Mouse (Mus musculus) cerebellum, postnatal 25 days (tissue): ENCODE data around the gene Cacnb1.

Experiments
- DNase-seq, 2 experiments: peaks; one replicate each; pipeline ENCODE4 v3.0.0; 2021; ENCODE audit warnings: mixed read lengths in 2 of 2

The Cacnb1 gene

DNA sequence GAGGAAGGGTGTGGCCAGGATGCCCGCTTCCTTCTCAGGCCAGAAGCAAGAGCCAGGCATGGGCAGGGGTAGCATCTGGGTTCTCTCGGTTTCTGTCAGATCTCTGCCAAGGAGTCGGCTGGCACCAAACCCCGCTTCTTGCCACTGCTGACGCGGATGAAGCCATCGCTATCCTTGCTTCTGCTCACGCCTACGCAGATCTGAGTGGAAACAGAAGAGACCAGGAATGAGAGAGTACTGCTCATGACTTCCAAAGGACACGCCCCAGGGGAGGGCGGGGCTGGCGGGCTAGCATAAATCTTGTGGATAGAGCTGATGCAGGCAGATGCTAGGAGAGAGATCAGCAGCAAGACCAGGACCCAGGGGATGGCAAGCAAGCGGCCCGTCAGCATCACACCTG is 15.0 kb upstream of the Cacnb1 start:
- DNase-seq = peak; percentile 48 to 69

- peak; percentile 80 to 82 for DNase-seq
These were observed 13.1 kb upstream of the Cacnb1 start for GRCm38 (mm10) chr11:98035977-98036377.

DNA sequence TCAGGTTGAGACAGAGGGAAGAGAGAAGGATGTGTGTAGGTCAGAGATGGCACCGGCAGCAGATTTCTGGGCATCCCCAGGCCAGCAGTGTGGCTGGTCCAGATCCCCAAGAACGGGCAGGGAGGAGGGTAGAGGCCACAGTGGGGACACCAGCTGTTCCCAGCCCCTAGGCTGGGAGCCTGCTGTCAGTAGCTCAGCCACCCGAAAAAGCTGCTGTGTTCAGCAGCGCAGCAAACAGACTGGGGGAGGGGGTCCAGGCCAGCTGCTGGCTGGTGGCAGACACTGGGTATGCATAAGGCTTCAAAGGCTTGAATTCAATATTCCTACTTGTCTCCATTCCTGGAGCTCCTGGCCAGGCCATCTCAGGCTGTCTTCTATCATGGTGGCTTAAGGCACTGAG is 12.0 kb upstream of the Cacnb1 start:
- DNase-seq = peak in 1 of 2 experiments; percentile 34

DNA sequence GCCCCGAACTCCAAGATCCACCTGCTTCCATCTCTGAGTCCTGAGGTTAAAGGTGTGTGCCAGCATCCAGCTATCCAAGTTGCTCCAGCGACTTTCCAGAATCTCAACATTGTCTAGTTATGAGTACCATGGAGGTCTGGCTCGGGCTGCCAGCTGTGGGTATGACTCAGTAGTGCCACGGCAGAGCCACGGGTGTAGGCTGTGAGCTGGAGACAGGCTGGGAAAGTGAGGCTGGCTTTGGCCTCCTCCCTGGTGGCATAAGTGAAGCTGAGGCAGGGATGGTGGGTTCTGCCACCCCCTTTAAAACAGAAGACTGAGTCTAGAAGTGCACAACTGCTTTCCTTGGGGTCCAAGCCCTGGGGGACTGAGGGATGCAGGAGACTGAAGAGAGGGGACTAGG is 11.2 kb upstream of the Cacnb1 start:
- no peak for DNase-seq

DNA sequence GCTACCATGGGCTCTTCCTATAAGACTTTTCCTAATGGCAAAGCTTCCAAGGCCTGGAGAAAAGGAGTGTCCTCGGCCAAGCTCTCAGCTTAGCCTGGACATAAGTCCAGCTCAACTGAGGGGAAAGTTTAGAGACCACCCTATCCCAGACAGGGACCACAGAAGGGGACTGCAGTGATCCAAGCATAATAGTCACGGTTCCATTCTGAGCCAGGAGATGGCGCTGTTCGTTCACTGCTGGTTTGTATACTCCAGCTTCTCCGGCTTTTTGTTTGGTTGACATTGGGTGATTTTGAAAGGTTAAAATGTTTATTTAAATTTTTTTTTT is 8.6 kb upstream of the Cacnb1 start:
- DNase-seq = peak; percentile 84 to 90

- no peak for DNase-seq
These were observed 8.0 kb upstream of the Cacnb1 start for GRCm38 (mm10) chr11:98030701-98031442.

DNA sequence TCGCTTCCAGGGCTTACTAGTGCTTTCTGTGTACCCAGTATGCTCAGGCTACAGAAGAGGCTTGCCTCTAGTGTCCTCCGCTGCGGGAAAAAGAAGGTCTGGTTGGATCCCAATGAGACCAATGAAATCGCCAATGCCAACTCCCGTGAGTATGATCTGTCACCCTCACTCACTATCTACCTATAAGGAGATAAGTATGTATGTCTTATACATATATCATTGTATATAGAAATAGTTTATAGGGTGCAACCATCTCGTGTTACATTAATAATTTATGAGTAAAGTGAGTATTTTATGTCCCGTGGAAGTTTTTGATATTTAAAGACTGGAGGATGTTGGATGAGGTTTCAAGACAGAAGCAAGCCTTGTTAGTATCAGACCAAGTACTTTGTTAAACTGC is 5.0 kb upstream of the Cacnb1 start:
- no peak for DNase-seq

DNA sequence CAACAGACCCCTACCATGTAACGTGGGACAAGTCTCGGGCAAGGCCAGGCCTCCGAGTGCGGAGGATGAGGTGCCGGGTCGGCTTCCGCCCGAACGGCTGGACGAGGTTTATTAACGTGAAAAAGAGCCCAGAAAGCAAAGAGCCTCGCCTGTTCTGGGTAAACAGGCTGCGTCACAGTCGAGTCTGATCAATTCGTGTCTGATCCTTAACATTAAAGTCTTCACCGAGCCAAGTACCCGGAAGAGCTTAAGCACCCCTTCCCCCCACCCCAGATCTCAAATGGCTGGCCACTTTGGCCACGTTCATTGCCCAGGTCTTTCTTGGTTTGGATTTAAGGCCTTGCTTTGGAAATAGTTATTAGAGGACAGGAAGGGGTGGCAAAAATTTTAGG is 4.5 kb upstream of the Cacnb1 start:
- no peak for DNase-seq

GRCm38 (mm10) chr11:98026570-98027296 is 3.9 kb upstream of the Cacnb1 start, which contains the start of gene Rpl19:
TSS of gene Rpl19 (plus strand) at chr11:98026710.
- peak; percentile 95 to 96 for DNase-seq

- DNase-seq = no peak
These were observed 3.4 kb upstream of the Cacnb1 start for GRCm38 (mm10) chr11:98026248-98026569.

DNA sequence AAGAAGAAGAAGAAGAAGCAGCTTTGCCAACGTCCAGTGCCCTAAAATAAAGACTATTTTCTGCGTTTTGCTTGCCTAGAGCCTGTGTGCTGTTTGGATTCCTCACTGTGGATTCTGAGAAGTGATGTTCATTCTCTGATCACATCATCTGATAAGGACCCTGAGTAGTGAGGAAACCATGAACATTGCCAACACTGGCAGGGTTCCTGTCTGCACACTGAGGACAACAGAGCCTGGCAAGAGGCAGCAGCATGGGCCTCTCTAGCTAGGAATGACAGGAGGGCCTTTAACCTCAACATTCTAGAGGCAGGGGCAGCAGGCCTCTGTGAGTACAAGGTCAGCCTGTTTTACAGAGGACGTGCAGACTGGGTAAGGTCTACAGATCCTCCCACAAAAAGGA is 1.7 kb upstream of the Cacnb1 start:
- DNase-seq = no peak

GRCm38 (mm10) chr11:98022253-98022554 is 630 bp downstream of the Cacnb1 start:
- no peak for DNase-seq

DNA sequence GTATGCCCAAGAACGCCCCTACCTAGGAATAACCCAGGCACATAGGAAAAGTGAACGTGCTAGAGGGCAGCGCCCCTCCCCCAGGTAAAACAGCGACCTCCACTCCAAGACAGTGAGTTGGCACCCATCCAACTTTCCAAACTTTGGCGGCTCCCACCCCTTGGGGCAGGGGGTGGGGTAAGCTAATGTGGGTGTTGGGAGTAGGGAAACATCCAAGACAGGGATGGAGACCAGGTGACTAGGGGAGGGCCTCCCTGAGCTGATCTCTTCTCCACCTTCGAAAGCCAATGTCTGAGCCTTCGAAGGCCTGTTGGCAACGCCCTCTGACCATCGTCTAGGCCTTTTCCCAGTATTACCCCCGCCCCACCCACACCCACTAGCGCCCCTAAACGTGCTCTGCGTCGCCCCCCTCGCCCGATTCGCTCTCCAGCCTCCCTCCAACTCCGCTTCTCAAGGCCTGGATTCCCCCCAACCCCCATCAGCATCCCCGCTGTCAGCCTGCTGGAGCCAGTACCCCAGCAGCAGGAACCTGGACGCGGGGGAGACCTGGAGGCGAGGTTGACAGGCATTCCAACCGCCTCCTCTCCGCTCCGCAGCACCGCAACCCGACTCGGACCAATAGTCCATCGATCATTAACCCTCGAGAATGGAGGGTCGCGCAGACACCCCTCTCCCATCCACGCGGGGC is 1.1 kb downstream of the Cacnb1 start:
- peak; percentile 60 to 69 for DNase-seq

- no peak for DNase-seq
These were observed 1.7 kb downstream of the Cacnb1 start for GRCm38 (mm10) chr11:98021118-98021517.

DNA sequence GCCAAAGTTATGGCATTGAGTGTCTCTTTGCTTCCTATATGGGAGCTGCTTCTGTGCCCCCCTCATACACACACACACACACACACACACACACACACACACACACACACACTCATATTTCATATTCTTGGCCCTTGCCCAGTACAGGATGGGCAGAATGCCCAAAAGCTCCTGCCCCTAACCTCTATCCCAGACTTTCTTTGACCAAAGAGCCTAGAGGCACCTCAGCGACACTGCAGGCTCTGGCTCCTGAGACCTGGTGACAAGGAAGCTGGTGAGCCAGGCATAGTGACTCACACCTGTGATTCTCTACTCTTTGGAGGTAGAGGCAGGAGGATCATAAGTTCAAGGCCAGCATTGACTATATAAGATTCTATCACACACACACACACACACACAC is 2.1 kb downstream of the Cacnb1 start:
- DNase-seq = peak in 1 of 2 experiments; percentile 49

GRCm38 (mm10) chr11:98019883-98020610 is 2.8 kb downstream of the Cacnb1 start:
- DNase-seq = no peak

DNA sequence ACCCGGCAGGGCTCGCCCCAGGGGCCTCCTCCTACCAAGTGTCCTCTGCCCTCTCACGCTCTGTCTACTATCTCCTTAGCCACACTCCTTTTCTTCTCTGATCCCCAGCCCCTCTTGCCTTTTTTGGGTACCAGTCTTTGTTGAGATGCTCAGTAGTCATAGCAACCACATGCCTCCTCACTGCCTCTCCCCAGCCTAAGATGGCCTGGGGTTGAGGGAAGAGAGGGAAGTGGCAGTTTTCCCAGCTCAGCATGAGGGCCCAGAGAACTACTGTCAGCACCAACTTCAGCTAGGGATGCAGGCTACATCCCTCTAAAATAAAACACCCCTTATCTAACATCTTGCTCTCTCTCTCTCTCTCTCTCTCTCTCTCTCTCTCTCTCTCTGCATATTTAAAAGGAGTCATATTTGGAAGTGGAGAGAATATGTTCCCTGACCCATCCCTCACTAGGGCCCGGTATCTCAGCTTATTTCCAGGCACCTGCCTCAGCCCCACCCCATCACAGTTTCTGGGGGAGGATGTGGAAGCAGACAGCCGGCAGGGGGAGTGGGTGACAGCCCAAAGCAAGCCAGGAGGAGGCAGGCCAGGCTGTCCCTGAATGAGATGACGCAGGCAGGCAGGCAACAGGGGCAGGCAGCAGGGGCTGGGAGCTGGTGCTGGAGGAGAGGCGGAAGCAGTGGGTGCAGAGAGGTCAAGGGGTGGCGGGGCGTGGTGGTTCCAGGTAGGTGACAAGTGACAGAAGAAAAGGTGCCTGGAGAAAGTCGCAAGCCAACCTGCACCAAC is 3.8 kb downstream of the Cacnb1 start:
- peak; percentile 38 to 60 for DNase-seq

GRCm38 (mm10) chr11:98018222-98018621 is 4.6 kb downstream of the Cacnb1 start:
- no peak for DNase-seq

- no peak for DNase-seq
These were observed 6.0 kb downstream of the Cacnb1 start for GRCm38 (mm10) chr11:98016824-98017223.

DNA sequence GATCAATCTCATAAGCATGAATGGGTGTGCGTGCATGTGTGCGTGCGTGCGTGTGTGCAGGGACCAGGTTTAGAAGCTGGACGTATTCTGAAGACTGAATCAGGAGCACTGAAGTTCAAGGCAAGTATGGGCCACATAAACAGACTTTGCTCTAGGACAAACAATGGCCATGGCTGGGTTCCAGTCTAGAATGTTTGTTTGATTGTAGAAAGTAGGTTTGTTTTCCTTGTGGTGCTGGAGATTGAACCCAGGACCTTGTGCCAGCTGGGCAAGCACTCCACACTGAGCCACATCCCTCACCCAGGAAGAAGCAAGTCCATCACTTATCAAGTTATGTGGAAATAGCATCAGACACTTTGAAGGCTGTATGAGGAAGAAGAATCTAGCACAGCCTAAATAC is 6.7 kb downstream of the Cacnb1 start:
- no peak for DNase-seq

GRCm38 (mm10) chr11:98012831-98013230 is 10.0 kb downstream of the Cacnb1 start:
- no peak for DNase-seq

GRCm38 (mm10) chr11:98011716-98012115 is 11.1 kb downstream of the Cacnb1 start:
- no peak for DNase-seq

DNA sequence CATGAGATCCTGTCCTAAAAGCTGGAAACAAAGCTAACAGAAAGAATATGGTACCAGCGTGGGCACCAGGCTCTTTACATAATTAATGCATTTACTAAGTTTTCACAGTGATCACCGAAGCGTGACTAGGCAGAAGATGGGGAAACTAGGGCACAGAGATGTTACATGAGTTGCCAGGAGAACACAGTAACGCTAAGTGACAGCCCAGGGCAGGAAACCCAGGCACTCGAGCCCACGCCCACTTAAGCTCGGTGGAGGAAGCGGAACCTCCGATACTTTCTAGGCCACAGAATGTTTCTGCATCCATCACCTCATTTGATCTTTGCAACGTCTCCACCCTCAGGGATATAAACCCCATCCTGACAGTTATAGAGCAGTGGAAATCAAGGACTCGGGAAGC is 14.7 kb downstream of the Cacnb1 start:
- DNase-seq = no peak
